Mouse (Mus musculus): Measurements from ENCODE around the gene Trp53tg5. TPM values are rescaled to one million over a fixed set of nuclear protein-coding genes. Genes with fewer than 3 reads are reported as not detected.

Gene Trp53tg5
- polyA plus RNA-seq, 1 experiment from 2014 or later: not detected

DNA sequence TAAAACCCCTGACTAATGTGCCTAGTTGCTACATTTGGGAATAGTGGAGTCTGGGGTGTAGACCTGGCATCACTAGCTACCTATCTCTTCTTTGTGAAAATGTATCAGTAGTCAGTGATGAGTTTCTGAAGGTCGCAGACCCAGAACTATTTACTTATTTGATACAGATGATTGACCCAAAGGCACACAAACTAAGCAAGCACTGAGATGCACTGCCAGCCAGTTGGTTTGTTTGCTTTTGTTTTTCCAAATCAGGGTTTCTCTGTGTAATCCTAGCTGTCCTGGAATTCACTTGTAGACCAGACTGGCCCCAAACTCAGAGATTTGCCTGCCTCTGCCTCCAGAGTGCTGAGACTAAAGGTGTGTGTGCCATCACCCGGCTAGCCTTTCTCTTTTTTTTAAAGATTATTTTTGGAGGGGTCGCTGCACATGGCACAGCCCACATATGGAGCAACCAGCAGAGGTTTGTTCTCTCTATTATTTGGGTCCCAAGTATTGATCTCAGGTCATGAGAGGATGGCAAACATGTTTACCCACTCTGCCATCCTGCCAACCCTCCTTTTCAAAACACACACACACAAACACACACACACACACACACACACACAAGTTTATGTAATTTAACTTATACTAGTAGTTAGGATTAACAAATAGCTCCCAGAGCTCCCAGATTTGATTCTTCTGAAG lies 28.0 kb downstream of the Trp53tg5 start:
- H3K27ac ChIP-seq (ENCODE audit: low read length): no peak overlapping the region
- H3K27me3 ChIP-seq (ENCODE audit: control insufficient read depth, insufficient read depth, low read depth, low read length): peaks cover 8% of the 10 kb centered on the region
- WGBS: 80% methylated on average over 3 of the region's 3 CpGs
- no peak overlapping the region for H3K9ac ChIP-seq (ENCODE audit: low read depth, low read length)
- no peak for ATAC-seq
- no peak overlapping the region for H3K4me3 ChIP-seq (ENCODE audit: low read depth, low read length)
- H3K4me2 ChIP-seq (ENCODE audit: low read length): no peak overlapping the region
- H3K36me3 ChIP-seq (ENCODE audit: control insufficient read depth, insufficient read depth, low read length): no peaks in the 10 kb centered on the region
- H3K9me3 ChIP-seq (replicated peaks; ENCODE audit: control insufficient read depth, low read length, poor library complexity, severe bottlenecking): no peaks in the 10 kb centered on the region
- H3K4me1 ChIP-seq (ENCODE audit: control insufficient read depth, insufficient read depth, low read length): peaks cover 17% of the 10 kb centered on the region

DNA sequence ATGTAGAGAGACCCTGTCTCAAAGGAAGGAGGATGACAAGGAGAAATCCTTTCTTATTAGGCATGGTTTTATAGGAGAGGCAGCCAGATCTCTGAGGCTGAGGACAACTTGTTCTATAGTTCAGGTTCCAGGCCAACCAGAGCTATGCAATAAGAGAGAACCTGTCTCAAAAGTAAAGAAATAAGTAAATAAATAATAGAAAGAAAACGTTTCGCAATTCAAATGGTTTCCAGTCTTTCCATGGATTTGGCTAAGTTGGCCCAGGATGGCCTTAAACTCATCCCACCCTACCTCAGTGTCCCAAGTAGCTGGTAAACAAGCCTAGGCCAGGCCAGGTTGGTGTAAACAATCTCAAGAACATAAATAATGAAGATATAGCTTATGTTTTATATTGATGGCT lies 28.8 kb downstream of the Trp53tg5 start:
- Histone ChIP-seq H3K36me3 (ENCODE audit: control insufficient read depth, insufficient read depth, low read length) (no peaks in the 10 kb centered on the region), H3K9ac (ENCODE audit: low read depth, low read length) (no peak overlapping the region), H3K9me3 (replicated peaks; ENCODE audit: control insufficient read depth, low read length, poor library complexity, severe bottlenecking) (no peaks in the 10 kb centered on the region), H3K4me3 (ENCODE audit: low read depth, low read length) (no peak overlapping the region), H3K4me1 (ENCODE audit: control insufficient read depth, insufficient read depth, low read length) (peaks cover 17% of the 10 kb centered on the region), H3K27ac (ENCODE audit: low read length) (no peak overlapping the region), H3K4me2 (ENCODE audit: low read length) (no peak overlapping the region), H3K27me3 (ENCODE audit: control insufficient read depth, insufficient read depth, low read depth, low read length) (peaks cover 8% of the 10 kb centered on the region)
- ATAC-seq: no peak
- WGBS: 89% methylated on average over 2 of the region's 2 CpGs

DNA sequence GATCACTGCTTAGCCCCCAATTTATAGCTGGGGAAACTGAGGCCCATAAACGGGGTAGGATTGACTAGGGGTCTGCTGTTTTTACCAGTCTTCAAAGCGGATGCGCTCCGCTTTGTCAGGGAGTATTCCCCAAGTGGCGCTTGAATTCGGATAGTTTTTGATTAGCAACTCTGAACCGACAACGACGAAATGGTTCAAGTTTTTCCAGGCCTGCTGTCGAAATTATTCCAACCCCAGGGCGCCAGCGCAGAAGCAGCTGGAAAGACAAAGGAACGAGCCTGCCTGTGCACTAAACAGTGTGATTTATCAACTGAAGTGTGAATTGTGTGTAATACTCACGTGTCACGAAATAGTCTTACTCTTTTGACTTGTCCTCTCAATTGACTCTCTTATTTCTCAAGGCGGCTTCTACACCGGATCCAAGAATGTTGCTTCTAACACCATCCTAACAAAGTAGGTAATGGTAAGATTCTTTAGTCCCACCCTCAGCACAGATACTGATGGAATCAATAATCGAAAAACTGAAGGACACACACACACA lies 30.0 kb downstream of the Trp53tg5 start, which contains the start of gene Sdc4:
Gene Sdc4, minus strand, starts transcription at position 428 of the 541 bp plus-strand sequence.
- no peak within 1 kb of the TSS for H3K27ac ChIP-seq (ENCODE audit: low read length)
- peak within 1 kb of the TSS; percentile 67 for H3K9ac ChIP-seq (ENCODE audit: low read depth, low read length)
- ATAC-seq: no peak
- peaks cover 17% of the 10 kb centered on the region for H3K4me1 ChIP-seq (ENCODE audit: control insufficient read depth, insufficient read depth, low read length)
- no peaks in the 10 kb centered on the region for H3K9me3 ChIP-seq (replicated peaks; ENCODE audit: control insufficient read depth, low read length, poor library complexity, severe bottlenecking)
- peaks cover 8% of the 10 kb centered on the region for H3K27me3 ChIP-seq (ENCODE audit: control insufficient read depth, insufficient read depth, low read depth, low read length)
- peak within 1 kb of the TSS; percentile 89 for H3K4me2 ChIP-seq (ENCODE audit: low read length)
- no peaks in the 10 kb centered on the region for H3K36me3 ChIP-seq (ENCODE audit: control insufficient read depth, insufficient read depth, low read length)
- H3K4me3 ChIP-seq (ENCODE audit: low read depth, low read length): peak within 1 kb of the TSS; percentile 55
- WGBS: 7% methylated on average over 18 of the region's 18 CpGs

DNA sequence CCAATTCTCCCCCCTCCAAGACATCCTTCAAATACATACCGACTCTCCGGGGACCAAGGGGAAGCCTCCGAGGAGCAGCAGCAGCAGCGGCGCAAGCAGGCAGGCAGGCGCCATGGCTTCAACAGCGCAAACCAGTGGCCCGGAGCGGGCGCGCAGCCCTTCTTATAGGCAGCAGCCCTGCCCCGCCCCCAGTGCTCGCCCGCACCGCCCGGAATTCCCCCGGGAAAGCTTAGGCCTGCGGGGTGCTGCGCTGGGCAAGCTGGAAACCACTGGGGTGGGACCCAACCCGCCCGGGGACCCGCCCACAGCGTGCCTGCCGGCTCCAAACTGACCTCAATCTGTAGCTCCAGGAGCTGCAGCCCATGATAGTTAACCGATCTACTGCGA lies 30.5 kb downstream of the Trp53tg5 start:
- no peak overlapping the region for H3K27ac ChIP-seq (ENCODE audit: low read length)

DNA sequence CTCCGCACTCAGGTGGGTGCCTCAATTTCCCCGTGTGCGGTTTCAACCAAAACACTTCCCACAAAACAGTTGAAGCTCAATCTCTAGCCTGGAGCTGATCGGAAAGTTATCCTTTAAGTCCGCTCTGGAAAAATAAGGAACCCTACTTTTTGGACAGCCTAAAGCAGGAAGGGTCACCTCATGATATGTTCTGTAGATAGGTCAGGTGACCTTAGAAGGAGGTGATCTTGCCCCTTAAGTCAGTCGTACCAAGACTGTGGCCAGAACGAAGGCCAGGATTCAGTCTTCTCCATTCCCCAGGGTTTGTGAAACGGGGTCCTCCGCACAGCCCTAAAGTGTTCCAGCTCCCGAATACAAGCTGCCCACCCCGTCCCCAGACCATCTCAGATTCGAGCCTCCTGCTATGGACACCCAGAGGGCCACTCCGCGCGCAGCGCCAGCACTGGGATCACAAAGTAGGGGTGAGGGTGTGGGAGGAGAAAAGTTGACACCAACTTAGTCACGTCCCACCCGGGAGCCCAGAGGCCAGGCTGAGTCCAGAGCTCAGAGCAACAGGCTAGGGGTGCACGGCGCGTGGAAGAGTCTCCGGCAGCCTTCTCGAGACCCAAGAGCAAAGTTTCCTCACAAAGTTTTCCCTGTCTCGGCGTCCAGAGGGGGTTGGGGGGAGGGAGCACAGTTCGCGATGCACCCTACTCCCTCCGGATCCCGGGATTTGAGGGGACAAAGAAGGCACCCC lies 31.0 kb downstream of the Trp53tg5 start:
- peak; percentile 17; the same call in 1 of the 2 replicates for ATAC-seq
- WGBS: 2% methylated on average over 29 of the region's 29 CpGs

More for the DNA sequence above, 30.5 kb downstream of the Trp53tg5 start:
- Histone ChIP-seq H3K9me3 (replicated peaks; ENCODE audit: control insufficient read depth, low read length, poor library complexity, severe bottlenecking) (no peaks in the 10 kb centered on the region), H3K27me3 (ENCODE audit: control insufficient read depth, insufficient read depth, low read depth, low read length) (peaks cover 8% of the 10 kb centered on the region), H3K4me1 (ENCODE audit: control insufficient read depth, insufficient read depth, low read length) (peaks cover 17% of the 10 kb centered on the region), H3K36me3 (ENCODE audit: control insufficient read depth, insufficient read depth, low read length) (no peaks in the 10 kb centered on the region), H3K4me2 (ENCODE audit: low read length) (peak overlapping the region; percentile 89), H3K4me3 (ENCODE audit: low read depth, low read length) (peak overlapping the region; percentile 55), H3K9ac (ENCODE audit: low read depth, low read length) (peak overlapping the region; percentile 67)
- peak; percentile 89 for ATAC-seq
- under 1% methylated on average over 26 of the region's 26 CpGs for WGBS

DNA sequence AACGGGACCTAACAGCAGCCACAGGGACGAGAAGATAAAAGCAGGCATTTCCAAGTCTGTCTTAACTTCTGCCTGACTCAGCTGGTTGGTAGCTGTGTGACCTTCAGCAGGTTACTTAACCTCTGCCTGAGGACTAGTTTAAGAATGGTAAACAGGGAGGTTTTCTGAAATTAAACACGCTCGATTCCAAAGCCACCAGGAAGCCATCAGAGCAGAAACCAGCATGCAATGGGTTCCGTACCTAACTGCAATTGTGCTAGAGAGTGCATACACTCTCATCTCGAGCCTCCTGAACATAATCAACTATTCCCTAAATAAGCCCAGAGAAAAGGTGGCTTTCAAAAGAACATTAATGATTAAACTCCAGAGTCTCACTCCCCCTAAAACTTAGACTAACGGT lies 31.8 kb downstream of the Trp53tg5 start:
- Histone ChIP-seq H3K4me1 (ENCODE audit: control insufficient read depth, insufficient read depth, low read length) (peaks cover 17% of the 10 kb centered on the region), H3K4me3 (ENCODE audit: low read depth, low read length) (no peak overlapping the region), H3K9me3 (replicated peaks; ENCODE audit: control insufficient read depth, low read length, poor library complexity, severe bottlenecking) (no peaks in the 10 kb centered on the region), H3K27ac (ENCODE audit: low read length) (no peak overlapping the region), H3K9ac (ENCODE audit: low read depth, low read length) (no peak overlapping the region), H3K36me3 (ENCODE audit: control insufficient read depth, insufficient read depth, low read length) (no peaks in the 10 kb centered on the region), H3K27me3 (ENCODE audit: control insufficient read depth, insufficient read depth, low read depth, low read length) (peaks cover 8% of the 10 kb centered on the region), H3K4me2 (ENCODE audit: low read length) (peak overlapping the region; percentile 89)
- 32% methylated on average over 7 of the region's 7 CpGs for WGBS
- no peak for ATAC-seq

More for the DNA sequence above, 31.0 kb downstream of the Trp53tg5 start:
- Histone ChIP-seq H3K9ac (ENCODE audit: low read depth, low read length) (peak overlapping the region; percentile 67), H3K4me1 (ENCODE audit: control insufficient read depth, insufficient read depth, low read length) (peaks cover 17% of the 10 kb centered on the region), H3K4me2 (ENCODE audit: low read length) (peak overlapping the region; percentile 89), H3K36me3 (ENCODE audit: control insufficient read depth, insufficient read depth, low read length) (no peaks in the 10 kb centered on the region), H3K27ac (ENCODE audit: low read length) (no peak overlapping the region), H3K4me3 (ENCODE audit: low read depth, low read length) (peak overlapping the region; percentile 55), H3K27me3 (ENCODE audit: control insufficient read depth, insufficient read depth, low read depth, low read length) (peaks cover 8% of the 10 kb centered on the region), H3K9me3 (replicated peaks; ENCODE audit: control insufficient read depth, low read length, poor library complexity, severe bottlenecking) (no peaks in the 10 kb centered on the region)

DNA sequence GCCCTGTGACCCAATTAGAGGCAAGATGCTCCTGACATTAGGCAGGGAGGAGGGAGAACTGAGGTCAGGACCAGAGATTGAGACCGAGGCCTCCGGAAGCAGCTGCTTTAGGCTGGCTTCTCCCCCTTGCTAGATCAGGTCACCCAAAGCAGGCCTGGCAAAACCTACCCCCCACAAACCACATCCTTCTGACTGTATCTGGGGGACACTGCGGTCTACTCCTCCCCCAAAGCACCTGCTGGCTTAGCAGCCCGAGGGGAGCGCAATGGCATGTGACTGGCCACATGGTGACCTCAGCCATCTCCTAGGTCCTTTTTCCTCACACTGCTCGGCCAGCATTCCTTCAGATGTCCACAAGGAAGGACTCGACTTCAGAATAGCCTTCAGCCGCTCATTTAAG lies 32.4 kb downstream of the Trp53tg5 start:
- Histone ChIP-seq H3K36me3 (ENCODE audit: control insufficient read depth, insufficient read depth, low read length) (no peaks in the 10 kb centered on the region), H3K4me2 (ENCODE audit: low read length) (no peak overlapping the region), H3K9ac (ENCODE audit: low read depth, low read length) (no peak overlapping the region), H3K4me3 (ENCODE audit: low read depth, low read length) (no peak overlapping the region), H3K27me3 (ENCODE audit: control insufficient read depth, insufficient read depth, low read depth, low read length) (peaks cover 8% of the 10 kb centered on the region), H3K27ac (ENCODE audit: low read length) (no peak overlapping the region), H3K4me1 (ENCODE audit: control insufficient read depth, insufficient read depth, low read length) (peaks cover 17% of the 10 kb centered on the region), H3K9me3 (replicated peaks; ENCODE audit: control insufficient read depth, low read length, poor library complexity, severe bottlenecking) (no peaks in the 10 kb centered on the region)
- 42% methylated on average over 8 of the region's 8 CpGs for WGBS
- ATAC-seq: no peak

DNA sequence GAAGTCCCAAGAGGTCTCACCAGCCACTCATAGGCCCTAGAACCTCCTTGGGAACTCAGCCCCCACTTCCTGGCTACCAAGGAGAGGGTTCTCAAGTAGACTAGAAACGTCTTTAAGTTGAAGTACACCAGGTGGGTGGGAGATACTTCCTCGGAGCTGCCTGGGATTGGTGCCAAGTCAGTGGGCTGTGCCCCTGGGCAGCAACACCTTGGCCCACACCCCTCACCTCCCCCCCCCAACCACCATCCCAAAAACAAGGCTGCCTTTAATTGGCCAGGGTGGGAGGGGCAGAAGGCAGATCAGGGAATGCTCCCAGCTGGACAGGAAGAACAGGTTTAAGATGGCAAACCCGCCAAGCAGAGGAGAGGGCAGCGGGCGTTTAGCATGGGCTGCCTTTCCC lies 33.2 kb downstream of the Trp53tg5 start:
- Histone ChIP-seq H3K27me3 (ENCODE audit: control insufficient read depth, insufficient read depth, low read depth, low read length) (peaks cover 8% of the 10 kb centered on the region), H3K9ac (ENCODE audit: low read depth, low read length) (no peak overlapping the region), H3K27ac (ENCODE audit: low read length) (no peak overlapping the region), H3K36me3 (ENCODE audit: control insufficient read depth, insufficient read depth, low read length) (no peaks in the 10 kb centered on the region), H3K4me1 (ENCODE audit: control insufficient read depth, insufficient read depth, low read length) (peaks cover 17% of the 10 kb centered on the region), H3K4me3 (ENCODE audit: low read depth, low read length) (no peak overlapping the region), H3K4me2 (ENCODE audit: low read length) (no peak overlapping the region), H3K9me3 (replicated peaks; ENCODE audit: control insufficient read depth, low read length, poor library complexity, severe bottlenecking) (no peaks in the 10 kb centered on the region)
- no peak for ATAC-seq
- WGBS: 83% methylated on average over 5 of the region's 5 CpGs

DNA sequence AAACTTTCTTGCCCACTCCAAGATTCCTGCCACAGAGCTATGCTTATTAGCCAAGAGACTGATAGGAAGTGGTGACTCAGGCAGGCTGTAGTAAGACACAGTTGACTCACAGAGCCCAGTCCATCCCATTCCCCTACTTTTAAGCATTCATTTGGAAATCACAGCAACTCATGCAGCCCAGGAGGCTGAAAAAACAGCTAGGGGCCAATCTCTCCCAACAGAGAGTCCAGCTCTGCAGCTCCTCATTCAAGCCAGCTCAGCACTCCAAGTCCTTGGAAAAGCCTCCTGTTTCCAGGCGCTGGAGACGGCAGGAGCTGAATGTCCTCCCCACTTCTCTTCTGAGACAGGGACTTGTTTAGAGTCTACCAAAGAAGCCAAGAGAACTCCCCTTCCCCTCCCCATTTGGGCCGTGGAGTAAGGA lies 34.5 kb downstream of the Trp53tg5 start:
- no peak overlapping the region for H3K27ac ChIP-seq (ENCODE audit: low read length)
- no peaks in the 10 kb centered on the region for H3K36me3 ChIP-seq (ENCODE audit: control insufficient read depth, insufficient read depth, low read length)
- no peaks in the 10 kb centered on the region for H3K9me3 ChIP-seq (replicated peaks; ENCODE audit: control insufficient read depth, low read length, poor library complexity, severe bottlenecking)
- H3K4me2 ChIP-seq (ENCODE audit: low read length): no peak overlapping the region
- 51% methylated on average over 3 of the region's 3 CpGs for WGBS
- H3K4me3 ChIP-seq (ENCODE audit: low read depth, low read length): no peak overlapping the region
- ATAC-seq: no peak
- H3K9ac ChIP-seq (ENCODE audit: low read depth, low read length): no peak overlapping the region
- H3K4me1 ChIP-seq (ENCODE audit: control insufficient read depth, insufficient read depth, low read length): peaks cover 17% of the 10 kb centered on the region
- H3K27me3 ChIP-seq (ENCODE audit: control insufficient read depth, insufficient read depth, low read depth, low read length): peaks cover 8% of the 10 kb centered on the region

All from midbrain, embryonic 16.5 days (tissue).